Mouse (Mus musculus) neural tube, embryonic 15.5 days (tissue): ENCODE measurements around the gene Fam184b. TPM values are rescaled to one million over a fixed set of nuclear protein-coding genes. Genes with fewer than 3 reads are reported as not detected.
"Not testable (repeated sequence)": the region's sequence is repeated elsewhere in the genome, so short reads cannot be mapped to it uniquely, and the experiment has no call there.

ENCODE experiments used
- ATAC-seq: fragments of 200-750 bp; cut with Nextera tagmentation; 2 replicates; pipeline ENCODE4 v1.8.0; 2017; ENCODE audit warnings: mild to moderate bottlenecking, moderate TSS enrichment, moderate library complexity; ENCODE audit not compliant: low FRiP score
- H3K27ac ChIP-seq: fragments of 300-500 bp; sonication (generic); replicated peaks from 2 replicates; pipeline ENCODE4 v1.5.1; 2015; ENCODE audit warnings: mild to moderate bottlenecking, inconsistent platforms
- H3K27me3 ChIP-seq: fragments of 300-500 bp; sonication (generic); replicated peaks from 2 replicates; pipeline ENCODE4 v1.6.1; 2015; ENCODE audit warnings: inconsistent platforms
- H3K36me3 ChIP-seq: fragments of 300-500 bp; sonication (generic); 2 replicates; pipeline ENCODE4 v1.6.1; 2015; ENCODE audit warnings: inconsistent platforms
- H3K4me1 ChIP-seq: fragments of 300-500 bp; sonication (generic); 2 replicates; pipeline ENCODE4 v1.6.1; 2015; ENCODE audit warnings: inconsistent platforms
- H3K4me2 ChIP-seq: fragments of 300-500 bp; sonication (generic); 2 replicates; pipeline ENCODE4 v1.6.1; 2015; ENCODE audit warnings: inconsistent platforms, mild to moderate bottlenecking, moderate library complexity
- H3K4me3 ChIP-seq: fragments of 300-500 bp; sonication (generic); replicated peaks from 2 replicates; pipeline ENCODE4 v1.5.1; 2015; ENCODE audit warnings: mild to moderate bottlenecking, inconsistent platforms
- H3K9ac ChIP-seq: fragments of 300-500 bp; sonication (generic); replicated peaks from 2 replicates; pipeline ENCODE4 v1.6.1; 2015; ENCODE audit warnings: mild to moderate bottlenecking, inconsistent platforms
- H3K9me3 ChIP-seq: fragments of 300-500 bp; sonication (generic); replicated peaks from 2 replicates; pipeline ENCODE4 v1.6.1; 2016; ENCODE audit warnings: inconsistent platforms
- WGBS: fragments of 180-500 bp; shearing (Covaris S2); methylation state at CpG from one replicate; pipeline ENCODE4 v1.1.7; 2015; ENCODE audit warnings: mixed read lengths; 5-methylcytosine and 5-hydroxymethylcytosine counted together
- polyA plus RNA-seq: library from polyadenylated mRNA; unstranded; fragments of >200 nt; fragmentation: Nextera tagmentation; extraction: Ambion mirVana; gene quantifications from 2 replicates; pipeline ENCODE4 v1.2.1, GENCODE M21; 2015

The Fam184b gene
- polyA plus RNA-seq, 1 experiment from 2014 or later, result 13.6 TPM

DNA sequence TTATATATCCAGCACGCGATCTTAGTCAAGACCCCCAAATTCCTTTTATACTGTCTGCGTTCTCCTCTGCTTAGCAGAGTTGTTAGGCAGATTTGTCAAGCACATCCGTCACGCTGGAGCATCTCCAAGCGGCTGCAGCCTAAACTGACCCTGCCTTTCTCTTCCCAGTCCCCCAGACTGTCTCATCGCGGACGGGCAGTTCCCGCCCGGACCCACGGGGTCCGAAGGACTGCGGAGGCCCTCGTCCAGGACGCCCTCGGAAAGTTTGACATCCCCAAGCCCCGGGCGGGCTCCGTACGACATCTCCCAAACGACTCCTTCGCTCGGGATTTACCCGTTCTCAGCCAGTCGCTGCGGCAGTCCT lies 29.8 kb upstream of the Fam184b start:
- peak overlapping the region; percentile 98 for H3K4me2 ChIP-seq
- H3K4me1 ChIP-seq, result peaks cover 13% of the 10 kb centered on the region
- H3K27me3 ChIP-seq, result no peaks in the 10 kb centered on the region
- ATAC-seq, result peak; percentile 72
- peak overlapping the region; percentile 80 for H3K4me3 ChIP-seq
- no peaks in the 10 kb centered on the region for H3K9me3 ChIP-seq
- H3K36me3 ChIP-seq, result no peaks in the 10 kb centered on the region
- H3K27ac ChIP-seq, result peak overlapping the region; percentile 77
- under 1% methylated on average over 27 of the region's 27 CpGs for WGBS
- H3K9ac ChIP-seq, result peak overlapping the region; percentile 68

GRCm38 (mm10) chr5:45668831-45669230 lies 29.4 kb upstream of the Fam184b start:
- H3K27ac ChIP-seq, result peak overlapping the region; percentile 77

GRCm38 (mm10) chr5:45668324-45668723 lies 28.9 kb upstream of the Fam184b start:
- H3K4me3 ChIP-seq, result no peak overlapping the region
- H3K4me2 ChIP-seq, result peak overlapping the region; percentile 98; the same call in 1 of the 2 replicates

More at GRCm38 (mm10) chr5:45668831-45669230, 29.4 kb upstream of the Fam184b start:
- H3K9ac ChIP-seq, result peak overlapping the region; percentile 68
- ATAC-seq, result peak; percentile 9; the same call in 1 of the 2 replicates
- H3K27me3 ChIP-seq, result no peaks in the 10 kb centered on the region
- peak overlapping the region; percentile 80 for H3K4me3 ChIP-seq
- H3K9me3 ChIP-seq, result no peaks in the 10 kb centered on the region
- H3K4me1 ChIP-seq, result peaks cover 13% of the 10 kb centered on the region
- WGBS, result 0% methylated on average over 3 of the region's 3 CpGs
- peak overlapping the region; percentile 98 for H3K4me2 ChIP-seq
- no peaks in the 10 kb centered on the region for H3K36me3 ChIP-seq

DNA sequence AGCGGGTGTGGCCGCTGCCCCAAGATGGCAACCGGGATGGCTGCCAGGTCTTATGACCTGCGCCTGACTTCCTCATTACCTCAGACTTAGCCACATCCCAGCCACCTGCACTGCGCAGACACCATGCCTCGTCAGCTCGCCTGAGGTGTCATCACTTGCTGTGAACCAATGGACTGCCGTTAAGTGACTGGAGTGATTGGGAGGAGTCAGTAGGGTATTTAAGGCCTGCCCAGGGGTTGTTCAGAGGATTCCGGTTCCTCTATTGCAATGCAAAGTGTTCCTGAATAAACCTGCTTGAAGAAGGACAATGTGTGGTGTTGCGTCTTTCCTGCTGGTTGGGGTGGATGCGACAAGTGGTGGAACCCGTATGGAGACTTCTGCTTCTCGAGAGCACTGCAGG lies 19.0 kb upstream of the Fam184b start:
- not testable (repeated sequence) for H3K36me3 ChIP-seq, H3K4me1 ChIP-seq, H3K27me3 ChIP-seq, H3K27ac ChIP-seq, ATAC-seq, H3K4me3 ChIP-seq, H3K9me3 ChIP-seq, H3K4me2 ChIP-seq, H3K9ac ChIP-seq
- WGBS, result 93% methylated on average over 13 of the region's 13 CpGs

More at GRCm38 (mm10) chr5:45668324-45668723, 28.9 kb upstream of the Fam184b start:
- Histone ChIP-seq H3K27ac (no peak overlapping the region), H3K9ac (no peak overlapping the region), H3K36me3 (no peaks in the 10 kb centered on the region), H3K27me3 (no peaks in the 10 kb centered on the region), H3K4me1 (peaks cover 13% of the 10 kb centered on the region), H3K9me3 (no peaks in the 10 kb centered on the region)
- no peak for ATAC-seq
- 18% methylated on average over 3 of the region's 3 CpGs for WGBS

GRCm38 (mm10) chr5:45651026-45651703 lies 11.8 kb upstream of the Fam184b start:
- WGBS, result 85% methylated on average over 2 of the region's 2 CpGs

GRCm38 (mm10) chr5:45639715-45640092 lies 290 bp upstream of the Fam184b start:
- ATAC-seq, result peak; percentile 49
- Histone ChIP-seq H3K9me3 (no peaks in the 10 kb centered on the region), H3K9ac (peak overlapping the region; percentile 77), H3K27me3 (no peaks in the 10 kb centered on the region), H3K36me3 (no peaks in the 10 kb centered on the region), H3K4me2 (peak overlapping the region; percentile 88), H3K4me1 (peaks cover 9% of the 10 kb centered on the region), H3K4me3 (peak overlapping the region; percentile 61), H3K27ac (peak overlapping the region; percentile 84)
- WGBS, result 1% methylated on average over 8 of the region's 8 CpGs

More at GRCm38 (mm10) chr5:45651026-45651703, 11.8 kb upstream of the Fam184b start:
- no peak overlapping the region for H3K4me3 ChIP-seq
- no peaks in the 10 kb centered on the region for H3K4me1 ChIP-seq
- H3K27me3 ChIP-seq, result no peaks in the 10 kb centered on the region
- H3K9me3 ChIP-seq, result no peaks in the 10 kb centered on the region
- no peak for ATAC-seq
- no peaks in the 10 kb centered on the region for H3K36me3 ChIP-seq
- no peak overlapping the region for H3K9ac ChIP-seq
- H3K27ac ChIP-seq, result no peak overlapping the region
- H3K4me2 ChIP-seq, result no peak overlapping the region

DNA sequence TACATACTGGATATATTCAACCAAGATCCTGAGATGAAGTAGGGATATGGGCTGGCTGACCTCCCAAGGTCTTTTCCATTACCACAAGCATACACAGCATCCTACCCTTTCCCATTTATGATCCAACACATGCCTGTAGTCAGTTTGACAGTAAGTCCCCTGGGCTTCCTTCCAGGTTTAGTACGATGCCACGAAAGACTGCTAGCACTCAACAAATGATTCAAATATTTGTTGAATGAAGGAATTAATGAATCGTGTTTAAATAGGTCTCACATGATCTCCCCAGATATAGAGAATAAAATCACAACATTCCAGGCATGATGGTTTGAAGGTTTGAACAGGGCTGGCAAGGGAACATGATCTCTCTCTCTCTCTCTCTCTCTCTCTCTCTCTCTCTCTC lies 1.0 kb downstream of the Fam184b start:
- peak overlapping the region; percentile 88 for H3K4me2 ChIP-seq
- H3K9ac ChIP-seq, result no peak overlapping the region
- no peaks in the 10 kb centered on the region for H3K36me3 ChIP-seq
- H3K9me3 ChIP-seq, result no peaks in the 10 kb centered on the region
- H3K4me1 ChIP-seq, result peaks cover 9% of the 10 kb centered on the region
- peak overlapping the region; percentile 61 for H3K4me3 ChIP-seq
- no peak for ATAC-seq
- WGBS, result 40% methylated on average over 3 of the region's 3 CpGs
- no peaks in the 10 kb centered on the region for H3K27me3 ChIP-seq
- 0 out of 2 replicates have a peak overlapping the region, but pooled peaks have one; percentile 0 for H3K27ac ChIP-seq

DNA sequence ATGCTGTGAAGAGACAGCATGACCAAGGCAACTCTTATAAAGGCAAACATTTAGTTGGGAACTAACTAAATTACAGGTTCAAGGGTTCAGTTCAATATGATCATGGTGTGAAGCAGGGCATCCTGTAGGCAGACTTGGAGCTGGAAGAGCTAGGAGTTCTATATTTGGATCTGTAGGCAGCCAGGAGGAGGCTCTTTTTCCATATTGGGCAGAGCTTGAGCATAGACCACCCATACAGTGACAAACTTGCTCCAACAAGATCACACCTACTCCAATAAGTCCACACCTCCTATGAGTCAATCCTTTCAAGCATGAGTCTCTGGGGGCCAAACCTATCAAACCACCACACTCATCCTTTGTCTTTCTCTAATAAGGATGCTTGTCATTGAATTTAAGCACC lies 9.9 kb downstream of the Fam184b start:
- Histone ChIP-seq H3K27me3 (no peaks in the 10 kb centered on the region), H3K9me3 (no peaks in the 10 kb centered on the region), H3K36me3 (0 out of 2 replicates have a peak, but pooled peaks cover 3% of the 10 kb centered on the region), H3K4me2 (no peak overlapping the region), H3K4me1 (no peaks in the 10 kb centered on the region), H3K4me3 (no peak overlapping the region), H3K27ac (no peak overlapping the region), H3K9ac (no peak overlapping the region)
- ATAC-seq, result no peak

- Histone ChIP-seq H3K4me2 (no peak overlapping the region), H3K27ac (no peak overlapping the region), H3K4me3 (no peak overlapping the region), H3K9me3 (no peaks in the 10 kb centered on the region), H3K36me3 (0 out of 2 replicates have a peak, but pooled peaks cover 3% of the 10 kb centered on the region), H3K27me3 (no peaks in the 10 kb centered on the region), H3K9ac (no peak overlapping the region), H3K4me1 (no peaks in the 10 kb centered on the region)
- WGBS, result 42% methylated on average over 1 of the region's 1 CpGs
- ATAC-seq, result no peak
Observed at GRCm38 (mm10) chr5:45627771-45628170, 11.6 kb downstream of the Fam184b start.

GRCm38 (mm10) chr5:45621511-45621910 lies 17.9 kb downstream of the Fam184b start:
- no peak overlapping the region for H3K27ac ChIP-seq
- H3K9ac ChIP-seq, result no peak overlapping the region
- 0 out of 2 replicates have a peak, but pooled peaks cover 3% of the 10 kb centered on the region for H3K36me3 ChIP-seq
- H3K4me2 ChIP-seq, result no peak overlapping the region
- no peaks in the 10 kb centered on the region for H3K27me3 ChIP-seq
- no peak overlapping the region for H3K4me3 ChIP-seq
- H3K4me1 ChIP-seq, result no peaks in the 10 kb centered on the region
- H3K9me3 ChIP-seq, result no peaks in the 10 kb centered on the region
- ATAC-seq, result no peak
- WGBS, result 54% methylated on average over 3 of the region's 3 CpGs

DNA sequence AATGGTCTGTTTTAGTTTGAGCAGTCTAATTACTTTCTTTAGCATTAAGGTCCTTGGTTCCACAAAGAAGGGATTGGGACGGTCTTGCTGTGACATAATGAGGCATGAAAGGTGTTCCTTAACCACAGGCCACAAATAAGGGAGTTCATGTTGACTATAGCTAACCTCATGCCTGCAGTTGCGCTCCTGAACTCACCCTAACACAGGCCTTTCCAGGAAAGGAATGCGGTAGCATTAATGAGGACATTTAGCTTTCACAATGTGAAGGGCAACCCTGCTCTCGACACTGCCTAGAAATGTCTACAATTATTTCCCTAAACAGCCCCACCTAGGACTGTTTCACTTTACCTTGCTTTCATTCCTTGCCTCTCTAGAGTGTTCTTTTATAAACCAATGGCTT lies 40.4 kb downstream of the Fam184b start:
- 69% methylated on average over 4 of the region's 4 CpGs for WGBS

DNA sequence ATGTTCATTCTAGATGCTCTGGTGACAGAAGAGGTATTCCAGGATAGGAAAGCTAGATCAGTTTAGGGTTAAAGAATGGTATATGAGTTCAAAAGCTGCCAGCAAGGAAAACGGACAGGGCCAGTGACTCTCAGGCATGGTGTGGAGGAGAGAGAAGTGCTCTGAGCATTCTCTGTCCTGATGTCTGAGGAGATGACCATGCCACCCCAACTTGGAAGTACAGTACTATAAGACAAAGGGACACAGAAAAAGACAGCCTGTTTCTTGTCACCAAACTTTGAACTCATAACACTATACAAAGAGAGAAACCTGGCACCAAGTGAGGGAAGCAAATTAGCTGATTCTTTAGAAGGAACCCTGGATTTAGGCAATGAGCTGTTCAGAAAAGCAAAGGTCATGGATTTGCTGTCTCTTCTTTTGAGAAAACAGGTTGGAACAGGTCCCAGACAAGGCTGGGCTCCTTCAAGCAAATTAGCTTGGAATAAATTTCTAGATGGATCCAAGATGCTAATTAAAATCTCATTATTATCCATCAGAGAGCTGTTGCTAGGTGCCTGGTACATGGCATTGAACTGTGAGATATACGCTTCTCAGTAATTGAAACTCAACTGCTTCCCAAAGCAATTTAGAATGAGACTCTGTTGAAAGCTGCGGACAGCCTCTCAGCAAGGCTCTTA lies 43.9 kb downstream of the Fam184b start:
- Histone ChIP-seq H3K4me2 (no peak overlapping the region), H3K9me3 (no peaks in the 10 kb centered on the region), H3K9ac (no peak overlapping the region), H3K36me3 (no peaks in the 10 kb centered on the region), H3K27me3 (0 out of 2 replicates have a peak, but pooled peaks cover 3% of the 10 kb centered on the region), H3K4me3 (no peak overlapping the region), H3K27ac (peak overlapping the region; percentile 69), H3K4me1 (no peaks in the 10 kb centered on the region)
- ATAC-seq, result peak; percentile 92
- 36% methylated on average over 3 of the region's 3 CpGs for WGBS

More for the DNA sequence above, 40.4 kb downstream of the Fam184b start:
- H3K4me2 ChIP-seq, result no peak overlapping the region
- ATAC-seq, result no peak
- H3K27ac ChIP-seq, result no peak overlapping the region
- no peaks in the 10 kb centered on the region for H3K4me1 ChIP-seq
- H3K9me3 ChIP-seq, result no peaks in the 10 kb centered on the region
- H3K9ac ChIP-seq, result no peak overlapping the region
- H3K27me3 ChIP-seq, result 0 out of 2 replicates have a peak, but pooled peaks cover 3% of the 10 kb centered on the region
- no peaks in the 10 kb centered on the region for H3K36me3 ChIP-seq
- no peak overlapping the region for H3K4me3 ChIP-seq
